Mouse (Mus musculus) heart, adult 2 months (tissue): Measurements from ENCODE around the gene Nr2e3. TPM values are rescaled to one million over a fixed set of nuclear protein-coding genes. Genes with fewer than 3 reads are reported as not detected.

Source experiments
- DNase-seq, 2 experiments: peaks; one replicate each; pipeline ENCODE4 v3.0.0; 2021
- H3K27ac ChIP-seq: fragments of 200-600 bp; 2 replicates; pipeline ENCODE4 v1.8.1; 2022
- H3K27me3 ChIP-seq: fragments of 200-500 bp; 2 replicates; pipeline ENCODE4 v1.6.1; 2012; ENCODE audit warnings: mild to moderate bottlenecking, low read length, inconsistent platforms, mixed read lengths; ENCODE audit not compliant: control insufficient read depth, insufficient read depth
- H3K36me3 ChIP-seq: fragments of 200-500 bp; 2 replicates; pipeline ENCODE4 v1.6.1; 2012; ENCODE audit warnings: low read length, inconsistent platforms; ENCODE audit not compliant: control insufficient read depth, insufficient read depth
- H3K4me1 ChIP-seq: fragments of 200-500 bp; 2 replicates; pipeline ENCODE4 v1.6.1; 2011; ENCODE audit warnings: low read length; ENCODE audit not compliant: control insufficient read depth, insufficient read depth
- H3K4me3 ChIP-seq: fragments of 200-600 bp; 2 replicates; pipeline ENCODE4 v1.8.1; 2022
- H3K79me2 ChIP-seq: fragments of 200-500 bp; replicated peaks from 2 replicates; pipeline ENCODE4 v1.6.1; 2012; ENCODE audit warnings: mild to moderate bottlenecking, inconsistent platforms, low read length, moderate library complexity, mixed read lengths; ENCODE audit not compliant: control insufficient read depth, insufficient read depth
- H3K9ac ChIP-seq: fragments of 200-500 bp; 2 replicates; pipeline ENCODE4 v1.6.1; 2012; ENCODE audit warnings: low read depth, mild to moderate bottlenecking, control low read depth, inconsistent platforms, low read length, mixed read lengths
- CTCF ChIP-seq: fragments of 200-600 bp; IDR thresholded peaks from 2 replicates; pipeline ENCODE4 v1.8.1; 2022; ENCODE audit warnings: antibody characterized with exemption, mild to moderate bottlenecking, moderate library complexity
- EP300 ChIP-seq: fragments of 200-500 bp; IDR thresholded peaks from 2 replicates; pipeline ENCODE4 v1.6.1; 2011; ENCODE audit warnings: low read depth, low read length, control low read depth; ENCODE audit not compliant: insufficient read depth
- POLR2A ChIP-seq: fragments of 200-500 bp; IDR thresholded peaks from 2 replicates; pipeline ENCODE4 v1.6.1; 2011; ENCODE audit warnings: mild to moderate bottlenecking, low read depth, low read length, control low read depth; ENCODE audit not compliant: insufficient read depth
- WGBS: fragments of 180-500 bp; shearing (Covaris S2); methylation state at CpG from one replicate; pipeline ENCODE4 v1.1.7; 2018; 5-methylcytosine and 5-hydroxymethylcytosine counted together
- intact Hi-C: fragments of 180-260 bp; cut with DNase I; formaldehyde crosslinking; loops from one replicate; pipeline ENCODE4 v1.15.1; 2025
- polyA plus RNA-seq: library from polyadenylated mRNA; depleted of rRNA; stranded (reverse); fragments of >200 nt; gene quantifications from 2 replicates; pipeline ENCODE4 v1.2.3, GENCODE M21; 2012
- total RNA-seq, 2 experiments: library from RNA; stranded (reverse); gene quantifications; 2 replicates each; pipeline ENCODE4 v1.2.3; 2021

The Nr2e3 gene
- total and polyA plus RNA-seq, 3 experiments: not detected

GRCm38 (mm10) chr9:59948691-59949250 is 11.7 kb downstream of the Nr2e3 start:
- intact Hi-C loops: no loop called here
- Histone ChIP-seq H3K4me1 (no peaks in the 10 kb centered on the region), H3K4me3 (no peak overlapping the region), H3K27me3 (no peaks in the 10 kb centered on the region), H3K36me3 (no peaks in the 10 kb centered on the region), H3K79me2 (no peaks in the 10 kb centered on the region), H3K27ac (no peak overlapping the region), H3K9ac (no peak overlapping the region)
- WGBS: 86% methylated on average over 17 of the region's 17 CpGs
- TF ChIP-seq POLR2A: no peak
- no peak for TF ChIP-seq EP300
- no peak for TF ChIP-seq CTCF
- peak in 1 of 2 experiments; percentile 8 for DNase-seq

DNA sequence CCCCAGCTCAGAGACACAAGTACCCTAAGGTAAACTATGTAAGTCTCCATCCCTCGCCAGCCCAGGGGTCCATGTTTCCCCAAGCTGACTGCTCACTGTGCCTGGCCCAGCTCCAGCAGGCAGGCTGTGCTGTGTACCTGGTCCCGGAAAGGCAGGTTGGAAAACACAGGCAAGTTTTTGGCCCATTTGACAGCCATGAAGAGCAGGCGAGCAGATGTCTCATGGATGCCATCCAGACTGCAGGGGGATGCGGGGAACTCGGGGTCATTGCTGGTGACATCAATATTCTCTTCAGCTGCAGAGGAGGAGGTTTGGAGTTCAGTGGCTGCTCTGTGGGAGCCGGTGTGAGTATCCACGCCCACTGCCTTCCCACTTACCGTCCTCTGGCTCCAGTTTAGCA is 12.2 kb downstream of the Nr2e3 start:
- TF ChIP-seq CTCF (no peak), EP300 (no peak), POLR2A (no peak)

DNA sequence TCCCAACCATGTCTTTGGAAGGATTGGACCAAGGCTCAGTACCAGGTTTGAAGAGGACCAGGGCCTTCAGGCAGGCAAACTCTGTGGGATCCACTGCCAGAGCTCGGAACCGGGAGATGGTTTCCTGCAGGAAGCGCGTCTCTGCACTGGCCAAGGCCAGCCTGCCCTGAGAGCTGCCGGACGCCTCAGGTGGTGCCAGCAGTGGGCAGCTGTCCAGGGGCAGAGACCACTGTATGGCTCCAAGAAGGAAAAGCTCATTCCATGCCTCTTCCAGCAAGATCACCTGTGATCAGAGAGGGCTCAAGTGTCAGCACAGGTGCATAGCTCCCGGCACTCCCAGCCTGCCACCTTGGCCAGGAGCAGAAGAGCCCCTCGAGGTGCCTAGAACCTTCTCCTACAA is 13.2 kb downstream of the Nr2e3 start:
- no peak overlapping the region for H3K4me3 ChIP-seq
- H3K36me3 ChIP-seq: no peaks in the 10 kb centered on the region
- 69% methylated on average over 8 of the region's 8 CpGs for whole genome bisulfite sequencing
- no peaks in the 10 kb centered on the region for H3K79me2 ChIP-seq
- peak in 1 of 2 experiments; percentile 11 for DNase-seq
- no peaks in the 10 kb centered on the region for H3K27me3 ChIP-seq
- no peak for TF ChIP-seq EP300
- TF ChIP-seq POLR2A: no peak
- no peak for TF ChIP-seq CTCF
- no peak overlapping the region for H3K9ac ChIP-seq
- no peak overlapping the region for H3K27ac ChIP-seq
- intact Hi-C loops: no loop called here
- H3K4me1 ChIP-seq: no peaks in the 10 kb centered on the region

More for the DNA sequence above, 12.2 kb downstream of the Nr2e3 start:
- Histone ChIP-seq H3K4me1 (no peaks in the 10 kb centered on the region), H3K27me3 (no peaks in the 10 kb centered on the region), H3K27ac (no peak overlapping the region), H3K4me3 (no peak overlapping the region), H3K9ac (no peak overlapping the region), H3K36me3 (no peaks in the 10 kb centered on the region), H3K79me2 (no peaks in the 10 kb centered on the region)
- WGBS: 67% methylated on average over 8 of the region's 8 CpGs
- peak in 1 of 2 experiments; percentile 8 for DNase-seq
- intact Hi-C loops: no loop called here

DNA sequence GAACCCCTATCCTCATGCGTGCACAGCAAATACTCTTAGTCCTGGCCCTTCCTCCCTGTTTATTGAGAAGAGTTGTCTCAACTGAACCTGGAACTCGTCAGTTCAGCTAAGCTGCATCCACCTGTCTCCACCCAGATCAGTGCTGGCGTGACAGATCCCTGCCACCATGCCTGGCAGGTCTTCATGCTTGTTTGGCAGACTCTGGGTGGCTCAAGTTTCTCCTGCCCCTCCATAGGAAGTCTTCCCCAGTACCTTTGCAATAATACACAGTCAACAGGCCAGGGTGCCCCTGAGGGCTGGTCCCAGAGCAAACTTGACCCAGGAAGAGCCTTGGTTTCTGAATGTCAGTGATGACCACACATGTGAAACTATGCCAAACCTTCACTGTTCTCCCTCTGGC is 15.2 kb downstream of the Nr2e3 start:
- no peak for DNase-seq
- H3K4me1 ChIP-seq: peaks cover 4% of the 10 kb centered on the region
- no peaks in the 10 kb centered on the region for H3K27me3 ChIP-seq
- no peaks in the 10 kb centered on the region for H3K36me3 ChIP-seq
- H3K9ac ChIP-seq: no peak overlapping the region
- H3K79me2 ChIP-seq: no peaks in the 10 kb centered on the region
- TF ChIP-seq EP300 (no peak), POLR2A (no peak), CTCF (no peak)
- WGBS: 84% methylated on average over 3 of the region's 3 CpGs
- H3K4me3 ChIP-seq: no peak overlapping the region
- intact Hi-C loops: no loop called here
- H3K27ac ChIP-seq: no peak overlapping the region

- H3K27me3 ChIP-seq: no peaks in the 10 kb centered on the region
- H3K79me2 ChIP-seq: no peaks in the 10 kb centered on the region
- 93% methylated on average over 6 of the region's 6 CpGs for WGBS
- H3K4me3 ChIP-seq: no peak overlapping the region
- no peak for DNase-seq
- H3K27ac ChIP-seq: no peak overlapping the region
- H3K4me1 ChIP-seq: peaks cover 4% of the 10 kb centered on the region
- no peak for TF ChIP-seq EP300
- TF ChIP-seq CTCF: no peak
- no peak for TF ChIP-seq POLR2A
- H3K9ac ChIP-seq: no peak overlapping the region
- H3K36me3 ChIP-seq: no peaks in the 10 kb centered on the region
- intact Hi-C loops: no loop called here
These were observed 16.6 kb downstream of the Nr2e3 start for GRCm38 (mm10) chr9:59943826-59944225.

GRCm38 (mm10) chr9:59942501-59943085 is 17.9 kb downstream of the Nr2e3 start:
- intact Hi-C loops: no loop called here
- Histone ChIP-seq H3K27me3 (no peaks in the 10 kb centered on the region), H3K9ac (no peak overlapping the region), H3K36me3 (no peaks in the 10 kb centered on the region), H3K4me1 (peaks cover 4% of the 10 kb centered on the region), H3K4me3 (no peak overlapping the region), H3K79me2 (no peaks in the 10 kb centered on the region), H3K27ac (no peak overlapping the region)
- 44% methylated on average over 5 of the region's 5 CpGs for WGBS
- no peak for DNase-seq
- TF ChIP-seq EP300 (no peak), POLR2A (no peak), CTCF (no peak)
